Comparison of ENCODE assay signal across 1 mouse cellular context in the genomic region with DNA sequence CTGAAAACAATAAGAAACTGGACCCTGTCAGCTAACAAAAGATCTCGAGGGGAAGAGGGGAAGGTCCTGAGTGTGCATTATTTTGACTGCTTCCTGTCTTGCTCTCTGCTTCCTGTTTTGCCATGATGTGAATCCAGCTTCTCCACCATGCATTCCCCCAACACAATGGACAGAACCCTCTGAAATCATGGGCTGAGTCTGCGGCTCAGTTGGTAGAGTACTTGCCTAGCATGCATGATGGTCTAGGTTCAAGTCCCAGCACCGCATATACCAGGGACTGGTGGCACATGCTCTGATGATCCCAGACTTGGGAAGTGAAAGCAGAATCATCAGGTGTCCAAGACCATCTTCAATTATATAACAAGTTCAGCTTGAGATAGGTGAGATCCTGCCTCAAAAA.
TF ChIP-seq lines count a peak whose summit lies in the region.

No protein-coding gene starts in this region.

TF ChIP-seq in MEL, 35 proteins besides CTCF, POLR2A, EP300 and RAD21:
- TF ChIP-seq TCF12 (IDR thresholded peaks at IDR 0.05; ENCODE audit: low read depth, low read length) (no peak), TBP (IDR thresholded peaks at IDR 0.05; ENCODE audit: low read depth, low read length) (0 out of 2 replicates have a peak, but pooled peaks have one; percentile 25)
TF ChIP-seq in MEL: peak in this region for 1.
